Mouse (Mus musculus): ENCODE results near the gene Abcb5.

- TF ChIP-seq CTCF (IDR thresholded peaks at IDR 0.05; ENCODE audit: low read depth) (no peak), EP300 (optimal IDR thresholded peaks at IDR 0.05) (no peak)
These were observed 121.4 kb downstream of the Abcb5 start for GRCm38 (mm10) chr12:118844841-118845240.

Data from stomach, postnatal 0 days (tissue).